Mouse (Mus musculus): ENCODE measurements at regions not wholly inside any gene's neighbourhood (a gene's known extent, or its start where the extent isn't known, plus 50 kb on each side); places are given as distances from the start of the nearest gene placed in this dataset.

DNA sequence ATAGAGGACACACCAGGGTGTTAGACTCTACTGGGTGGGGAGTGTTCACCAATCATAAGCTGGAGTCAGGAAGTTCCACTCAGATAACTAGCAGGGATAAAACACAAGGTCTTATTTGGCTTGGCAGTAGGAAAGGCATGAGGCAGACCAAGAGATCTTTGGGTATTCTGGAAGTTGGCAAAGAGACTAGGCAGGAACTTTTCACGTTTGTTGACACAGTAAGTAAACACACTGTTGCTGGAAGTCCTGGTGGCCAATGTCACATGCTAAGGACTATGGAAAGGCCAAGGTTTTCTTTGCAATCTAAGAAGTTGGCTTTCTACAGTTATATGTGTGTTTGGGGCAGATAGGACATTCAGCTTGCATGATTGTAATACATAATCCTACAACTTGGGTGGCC, 105.1 kb upstream of the Eepd1 start:
- TF ChIP-seq CTCF (IDR thresholded peaks at IDR 0.05; ENCODE audit: borderline replicate concordance, extremely low read depth, insufficient read depth, insufficient read length) = no peak
- no peak for TF ChIP-seq POLR2A (IDR thresholded peaks at IDR 0.05; ENCODE audit: borderline replicate concordance, extremely low read depth, insufficient read depth, insufficient read length, poor library complexity, severe bottlenecking)
